Comparison of ENCODE assay signal across 25 mouse cellular contexts in genomic region chr12:27076107-27076738, GRCm38 (mm10).
A peak's percentile ranks its signal among the peaks of the same experiment; 100 is the strongest.
DNase-seq lines count a peak whose midpoint lies in the region; ATAC-seq and TF ChIP-seq lines count a peak whose summit lies in the region.
"Had no signal": no experiment of that assay in that cellular context is flagged by ENCODE, and none has a peak within 500 bp of the region (broad histone marks: within the 10 kb centered on the region; RNA-seq: fewer than 3 reads in every experiment).

No protein-coding gene starts in this region.

- peak; percentile 36 for ATAC-seq in forebrain, embryonic 11.5 days (replicated peaks; ENCODE audit: low FRiP score)
- ATAC-seq in forebrain, postnatal 0 days, result no peak
- ATAC-seq in midbrain, embryonic 11.5 days (ENCODE audit: low FRiP score), result no peak
- no peak for ATAC-seq in midbrain, embryonic 16.5 days
- peak; percentile 41; the same call in 1 of the 2 replicates for ATAC-seq in forebrain, embryonic 15.5 days (replicated peaks)
- ATAC-seq: activated CD4-positive, CD25-positive, alpha-beta regulatory T cell, adult 4 months; hindbrain, postnatal 0 days; intestine, postnatal 0 days had no signal

- H3K36me3 ChIP-seq in forebrain, embryonic 11.5 days (ENCODE audit: control insufficient read depth, insufficient read depth, low read length), result no peaks in the 10 kb centered on the region
- H3K36me3 ChIP-seq in forebrain, postnatal 0 days (ENCODE audit: insufficient read depth), result no peaks in the 10 kb centered on the region
- no peaks in the 10 kb centered on the region for H3K36me3 ChIP-seq in midbrain, embryonic 11.5 days (ENCODE audit: control insufficient read depth, insufficient read depth, low read length)
- H3K36me3 ChIP-seq in midbrain, embryonic 16.5 days (ENCODE audit: control insufficient read depth, insufficient read depth, low read length), result no peaks in the 10 kb centered on the region
- no peaks in the 10 kb centered on the region for H3K36me3 ChIP-seq in forebrain, embryonic 15.5 days
- H3K36me3 ChIP-seq: embryonic facial prominence, embryonic 12.5 days; embryonic facial prominence, embryonic 15.5 days; heart, embryonic 10.5 days; heart, embryonic 13.5 days had no signal

- TF ChIP-seq CTCF in forebrain, postnatal 0 days (IDR thresholded peaks at IDR 0.05; ENCODE audit: low read depth), result no peak
- no peak for TF ChIP-seq CTCF in brain, embryonic 14.5 days (IDR thresholded peaks at IDR 0.05; ENCODE audit: borderline replicate concordance, extremely low read depth, insufficient read depth, insufficient read length)
- TF ChIP-seq CTCF in cerebellum, adult 2 months (IDR thresholded peaks at IDR 0.05; ENCODE audit: borderline replicate concordance, insufficient read depth, low read depth, low read length), result no peak

- DNase-seq in forebrain, embryonic 11.5 days (ENCODE audit: low spot score), result no peak
- no peak for DNase-seq in forebrain, postnatal 0 days
- peak; percentile 78 for DNase-seq in midbrain, embryonic 11.5 days (ENCODE audit: low spot score, missing footprints)
- DNase-seq in brain, embryonic 14.5 days (ENCODE audit: low read depth), result peak; percentile 88
- DNase-seq in cerebellum, adult 2 months, result no peak
- DNase-seq in left cerebral cortex, postnatal 14 days (ENCODE audit: low spot score in 2 of 2), result no peak
- DNase-seq: adrenal gland, adult 8-10 months; adrenal gland, postnatal 25 days; cerebellum, adult 18-20 months; cerebellum, adult 9-11 months; cerebellum, postnatal 25 days; gastrocnemius, postnatal 10 days; gastrocnemius, postnatal 36 days; heart, adult 2 months; heart, postnatal 14 days had no signal

- H3K4me2 ChIP-seq in forebrain, embryonic 11.5 days (ENCODE audit: low read depth, low read length, severe bottlenecking), result no peak overlapping the region
- no peak overlapping the region for H3K4me2 ChIP-seq in forebrain, postnatal 0 days (ENCODE audit: low read depth)
- no peak overlapping the region for H3K4me2 ChIP-seq in midbrain, embryonic 11.5 days
- H3K4me2 ChIP-seq in midbrain, embryonic 16.5 days (ENCODE audit: low read length), result no peak overlapping the region
- H3K4me2 ChIP-seq in forebrain, embryonic 15.5 days (replicated peaks), result no peak overlapping the region
- H3K4me2 ChIP-seq: embryonic facial prominence, embryonic 12.5 days; embryonic facial prominence, embryonic 15.5 days; heart, embryonic 13.5 days; hindbrain, embryonic 14.5 days had no signal

- WGBS in forebrain, embryonic 11.5 days, result 42% methylated on average over 6 of the region's 6 CpGs
- 20% methylated on average over 6 of the region's 6 CpGs for WGBS in forebrain, postnatal 0 days
- 83% methylated on average over 6 of the region's 6 CpGs for WGBS in midbrain, embryonic 11.5 days
- WGBS in midbrain, embryonic 16.5 days, result 62% methylated on average over 6 of the region's 6 CpGs
- 11% methylated on average over 6 of the region's 6 CpGs for WGBS in forebrain, embryonic 15.5 days
- WGBS in cerebellum, adult 2 months, result 89% methylated on average over 6 of the region's 6 CpGs

- H3K9ac ChIP-seq in forebrain, embryonic 11.5 days (ENCODE audit: low read length), result no peak overlapping the region
- H3K9ac ChIP-seq in forebrain, postnatal 0 days, result no peak overlapping the region
- no peak overlapping the region for H3K9ac ChIP-seq in midbrain, embryonic 11.5 days (ENCODE audit: low read length)
- no peak overlapping the region for H3K9ac ChIP-seq in midbrain, embryonic 16.5 days (ENCODE audit: low read depth, low read length)
- no peak overlapping the region for H3K9ac ChIP-seq in forebrain, embryonic 15.5 days (replicated peaks)
- H3K9ac ChIP-seq: embryonic facial prominence, embryonic 12.5 days; embryonic facial prominence, embryonic 15.5 days; heart, embryonic 13.5 days; hindbrain, embryonic 14.5 days had no signal

- no peak overlapping the region for H3K27ac ChIP-seq in forebrain, embryonic 11.5 days (ENCODE audit: low read depth, low read length)
- H3K27ac ChIP-seq in forebrain, postnatal 0 days (ENCODE audit: low read depth, low read length), result no peak overlapping the region
- no peak overlapping the region for H3K27ac ChIP-seq in midbrain, embryonic 11.5 days (ENCODE audit: low read depth, low read length)
- no peak overlapping the region for H3K27ac ChIP-seq in midbrain, embryonic 16.5 days (ENCODE audit: low read length)
- H3K27ac ChIP-seq in forebrain, embryonic 15.5 days (replicated peaks), result peak overlapping the region; percentile 50
- H3K27ac ChIP-seq in cerebellum, adult 2 months (ENCODE audit: insufficient read depth, low read length), result no peak overlapping the region
- H3K27ac ChIP-seq: embryonic facial prominence, embryonic 12.5 days; embryonic facial prominence, embryonic 15.5 days; heart, adult 2 months; heart, embryonic 10.5 days; heart, embryonic 13.5 days; hindbrain, embryonic 14.5 days; hindbrain, postnatal 0 days had no signal

- peaks cover under 1% of the 10 kb centered on the region; the same call in 1 of the 2 replicates for H3K4me1 ChIP-seq in forebrain, embryonic 11.5 days (replicated peaks; ENCODE audit: control insufficient read depth, insufficient read depth, low read length)
- H3K4me1 ChIP-seq in forebrain, postnatal 0 days (ENCODE audit: insufficient read depth), result no peaks in the 10 kb centered on the region
- H3K4me1 ChIP-seq in midbrain, embryonic 11.5 days (ENCODE audit: control insufficient read depth, insufficient read depth, low read length), result peaks cover 1% of the 10 kb centered on the region
- peaks cover under 1% of the 10 kb centered on the region; the same call in 1 of the 2 replicates for H3K4me1 ChIP-seq in midbrain, embryonic 16.5 days (ENCODE audit: control insufficient read depth, insufficient read depth, low read length)
- peaks cover 10% of the 10 kb centered on the region; the same call in 1 of the 2 replicates for H3K4me1 ChIP-seq in forebrain, embryonic 15.5 days
- no peaks in the 10 kb centered on the region for H3K4me1 ChIP-seq in cerebellum, adult 2 months (ENCODE audit: control insufficient read depth, insufficient read depth, low read length)
- H3K4me1 ChIP-seq: embryonic facial prominence, embryonic 12.5 days; embryonic facial prominence, embryonic 15.5 days; heart, embryonic 10.5 days; heart, embryonic 13.5 days had no signal

- intact Hi-C loops in left cerebral cortex, postnatal 14 days (cut with DNase I), result no loop called here

- H3K4me3 ChIP-seq in forebrain, embryonic 11.5 days (ENCODE audit: low read depth, low read length), result no peak overlapping the region
- no peak overlapping the region for H3K4me3 ChIP-seq in forebrain, postnatal 0 days (ENCODE audit: low read depth, low read length)
- H3K4me3 ChIP-seq in midbrain, embryonic 11.5 days (ENCODE audit: low read depth, low read length), result no peak overlapping the region
- no peak overlapping the region for H3K4me3 ChIP-seq in midbrain, embryonic 16.5 days (ENCODE audit: low read depth, low read length)
- H3K4me3 ChIP-seq in forebrain, embryonic 15.5 days, result no peak overlapping the region
- no peak overlapping the region for H3K4me3 ChIP-seq in cerebellum, adult 2 months (replicated peaks; ENCODE audit: insufficient read depth, low read depth, low read length)
- H3K4me3 ChIP-seq: embryonic facial prominence, embryonic 12.5 days; embryonic facial prominence, embryonic 15.5 days; heart, adult 2 months; heart, embryonic 10.5 days; heart, embryonic 13.5 days had no signal

- no peak for TF ChIP-seq POLR2A in brain, embryonic 14.5 days (IDR thresholded peaks at IDR 0.05; ENCODE audit: borderline replicate concordance, extremely low read depth, insufficient read depth, insufficient read length, poor library complexity, severe bottlenecking)
- no peak for TF ChIP-seq POLR2A in cerebellum, adult 2 months (IDR thresholded peaks at IDR 0.05; ENCODE audit: borderline replicate concordance, insufficient read depth, low read length)

- no peaks in the 10 kb centered on the region for H3K27me3 ChIP-seq in forebrain, embryonic 11.5 days (ENCODE audit: control insufficient read depth, insufficient read depth, low read length)
- H3K27me3 ChIP-seq in forebrain, postnatal 0 days (ENCODE audit: insufficient read depth, low read length), result no peaks in the 10 kb centered on the region
- H3K27me3 ChIP-seq in midbrain, embryonic 11.5 days (ENCODE audit: control insufficient read depth, insufficient read depth, low read length), result no peaks in the 10 kb centered on the region
- H3K27me3 ChIP-seq in midbrain, embryonic 16.5 days (ENCODE audit: control insufficient read depth, insufficient read depth, low read depth, low read length), result no peaks in the 10 kb centered on the region
- H3K27me3 ChIP-seq in forebrain, embryonic 15.5 days, result no peaks in the 10 kb centered on the region
- H3K27me3 ChIP-seq in cerebellum, adult 2 months (ENCODE audit: control insufficient read depth, insufficient read depth, low read length), result no peaks in the 10 kb centered on the region
- H3K27me3 ChIP-seq: embryonic facial prominence, embryonic 12.5 days; embryonic facial prominence, embryonic 15.5 days; heart, embryonic 13.5 days had no signal

- H3K9me3 ChIP-seq in forebrain, embryonic 11.5 days (ENCODE audit: control insufficient read depth, low read length), result no peaks in the 10 kb centered on the region
- H3K9me3 ChIP-seq in forebrain, postnatal 0 days (ENCODE audit: low read length), result no peaks in the 10 kb centered on the region
- no peaks in the 10 kb centered on the region for H3K9me3 ChIP-seq in midbrain, embryonic 11.5 days (ENCODE audit: control insufficient read depth, low read length)
- H3K9me3 ChIP-seq in midbrain, embryonic 16.5 days (replicated peaks; ENCODE audit: control insufficient read depth, low read length, poor library complexity, severe bottlenecking), result no peaks in the 10 kb centered on the region
- no peaks in the 10 kb centered on the region for H3K9me3 ChIP-seq in forebrain, embryonic 15.5 days
- H3K9me3 ChIP-seq: embryonic facial prominence, embryonic 12.5 days; embryonic facial prominence, embryonic 15.5 days; heart, embryonic 10.5 days; heart, embryonic 13.5 days had no signal

Comparison
In these comparisons a context has a peak if more than half of its experiments do, and no peak if none do; other contexts are left out.
1. ATAC-seq: peak in forebrain, embryonic 11.5 days (single experiment) and forebrain, embryonic 15.5 days (single experiment); none in forebrain, postnatal 0 days (single experiment), midbrain, embryonic 11.5 days (single experiment) and midbrain, embryonic 16.5 days (single experiment).
2. DNase-seq: peak in midbrain, embryonic 11.5 days (single experiment) and brain, embryonic 14.5 days (single experiment); none in forebrain, embryonic 11.5 days (single experiment), forebrain, postnatal 0 days (single experiment), cerebellum, adult 2 months (0 of 2) and left cerebral cortex, postnatal 14 days (0 of 2).